Mouse (Mus musculus) CH12.LX (cell line): ENCODE data around the gene Lad1. TPM values are rescaled to one million over a fixed set of nuclear protein-coding genes. Genes with fewer than 3 reads are reported as not detected.

Experiments
- DNase-seq: peaks from one replicate; pipeline ENCODE4 v3.0.0-alpha.2; 2013; ENCODE audit errors: extremely low read depth
- H3K27ac ChIP-seq: 2 replicates; pipeline ENCODE4 v1.5.1; 2012; ENCODE audit warnings: low read depth, mild to moderate bottlenecking, control low read depth, moderate library complexity; ENCODE audit not compliant: insufficient read depth
- H3K27me3 ChIP-seq: replicated peaks from 2 replicates; pipeline ENCODE3; 2012; ENCODE audit warnings: inconsistent platforms
- H3K36me3 ChIP-seq, 2 experiments: replicated peaks in 1 of 2; 2 replicates each; pipeline versions ENCODE3 to v1.6.1; 2012; ENCODE audit warnings: inconsistent platforms in 1 of 2, low read length in 1 of 2, mild to moderate bottlenecking in 1 of 2, mixed read lengths in 1 of 2, moderate library complexity in 1 of 2; ENCODE audit not compliant: control insufficient read depth in 1 of 2, insufficient read depth in 1 of 2
- H3K4me1 ChIP-seq, 2 experiments: 2 replicates each; pipeline ENCODE4 v1.6.1; 2012; ENCODE audit warnings: inconsistent platforms in 1 of 2, moderate library complexity in 1 of 2; ENCODE audit not compliant: insufficient read depth in 2 of 2, control insufficient read depth in 1 of 2
- H3K4me2 ChIP-seq: 2 replicates; pipeline ENCODE4 v1.6.1; 2012; ENCODE audit warnings: low read depth, mild to moderate bottlenecking, control low read depth; ENCODE audit not compliant: poor library complexity, insufficient read depth, severe bottlenecking
- H3K4me3 ChIP-seq, 3 experiments: fragments of 150-350 bp in 1 of 3; sonication (generic) in 1 of 3; replicated peaks in 1 of 3; 2 replicates each; pipeline versions ENCODE3 to v1.5.1; 2011 to 2012; ENCODE audit warnings: low read depth in 2 of 3, low read length in 2 of 3, mild to moderate bottlenecking in 2 of 3, moderate library complexity in 2 of 3, control low read depth in 1 of 3, improper control_type of control experiment in 1 of 3, inconsistent platforms in 1 of 3, mixed read lengths in 1 of 3; ENCODE audit not compliant: poor library complexity in 1 of 3
- H3K79me2 ChIP-seq: replicated peaks from 2 replicates; pipeline ENCODE4 v1.6.1; 2012; ENCODE audit warnings: mild to moderate bottlenecking, moderate library complexity; ENCODE audit not compliant: control insufficient read depth, poor library complexity, insufficient read depth, severe bottlenecking; ENCODE audit errors: extremely low read depth
- H3K9ac ChIP-seq: 2 replicates; pipeline ENCODE4 v1.6.1; 2012; ENCODE audit warnings: low read depth, mild to moderate bottlenecking, control low read depth, moderate library complexity; ENCODE audit not compliant: insufficient read depth
- H3K9me3 ChIP-seq: replicated peaks from 2 replicates; pipeline ENCODE3; 2012; ENCODE audit warnings: low read length, inconsistent platforms, mixed read lengths
- BHLHE40 ChIP-seq: IDR thresholded peaks from 2 replicates; pipeline ENCODE4 v1.6.1; 2011; ENCODE audit warnings: mild to moderate bottlenecking, low read depth, low read length, improper control_type of control experiment
- CHD2 ChIP-seq: IDR thresholded peaks from 2 replicates; pipeline ENCODE4 v1.6.1; 2011; ENCODE audit warnings: low read length, improper control_type of control experiment
- CTCF ChIP-seq, 2 experiments: IDR thresholded peaks in 1 of 2; conservative IDR thresholded peaks in 1 of 2; 2 replicates each; pipeline ENCODE4 v1.5.1; 2011 to 2012; ENCODE audit warnings: low read depth in 2 of 2, low read length in 2 of 2, improper control_type of control experiment in 1 of 2, inconsistent platforms in 1 of 2, mild to moderate bottlenecking in 1 of 2, moderate library complexity in 1 of 2
- JUND ChIP-seq: conservative IDR thresholded peaks from 2 replicates; pipeline ENCODE4 v1.6.1; 2011; ENCODE audit warnings: low read depth, low read length, improper control_type of control experiment
- MAZ ChIP-seq: IDR thresholded peaks from 2 replicates; pipeline ENCODE4 v1.6.1; 2012; ENCODE audit warnings: low read depth, mild to moderate bottlenecking, inconsistent platforms, low read length, improper control_type of control experiment, moderate library complexity
- NELFE ChIP-seq: IDR thresholded peaks from 2 replicates; pipeline ENCODE4 v1.6.1; 2011; ENCODE audit warnings: low read depth, low read length, improper control_type of control experiment
- NRF1 ChIP-seq: IDR thresholded peaks from 2 replicates; pipeline ENCODE4 v1.6.1; 2014; ENCODE audit warnings: low read depth, mild to moderate bottlenecking, inconsistent platforms, low read length, improper control_type of control experiment, moderate library complexity
- RAD21 ChIP-seq: IDR thresholded peaks from 2 replicates; pipeline ENCODE4 v1.6.1; 2011; ENCODE audit warnings: low read depth, mild to moderate bottlenecking, low read length, improper control_type of control experiment, moderate library complexity
- SMC3 ChIP-seq: IDR thresholded peaks from 2 replicates; pipeline ENCODE4 v1.6.1; 2011; ENCODE audit warnings: low read depth, low read length, improper control_type of control experiment
- TCF12 ChIP-seq: IDR thresholded peaks from 2 replicates; pipeline ENCODE4 v1.6.1; 2014; ENCODE audit warnings: low read depth, mild to moderate bottlenecking, inconsistent platforms, low read length, improper control_type of control experiment
- USF1 ChIP-seq: IDR thresholded peaks from 2 replicates; pipeline ENCODE4 v1.6.1; 2014; ENCODE audit warnings: low read depth, mild to moderate bottlenecking, inconsistent platforms, low read length, improper control_type of control experiment
- dilution Hi-C: fragments of 300-500 bp; cut with MboI; formaldehyde crosslinking; loops from 2 replicates; pipeline ENCODE4 v1.14.3; 2020; ENCODE audit warnings: low sequenced_read_pairs; ENCODE audit not compliant: extremely low pct_unique_long_range_greater_than_20kb, extremely low pct_ligation_motif_present
- in situ Hi-C: fragments of 300-500 bp; cut with MboI; formaldehyde crosslinking; loops from 3 replicates; pipeline ENCODE4 v1.14.3; 2019; ENCODE audit warnings: low sequenced_read_pairs, low pct_ligation_motif_present, low pct_unique_long_range_greater_than_20kb, mixed read lengths
- polyA plus RNA-seq: library from polyadenylated mRNA; unstranded; fragments of >175 nt; gene quantifications from 2 replicates; pipeline ENCODE4 v1.2.1, GENCODE M21; 2012; ENCODE audit warnings: low read depth; ENCODE audit not compliant: insufficient read length
- total RNA-seq, 2 experiments: library from RNA; depleted of rRNA; stranded (reverse); fragments of 300-350 nt in 1 of 2; fragments of >200 nt in 1 of 2; gene quantifications; 2 replicates each; pipeline ENCODE4 v1.2.3; 2012 to 2014

Gene Lad1
- total and polyA plus RNA-seq, 3 experiments, result 0.17 TPM; not detected in 2

DNA sequence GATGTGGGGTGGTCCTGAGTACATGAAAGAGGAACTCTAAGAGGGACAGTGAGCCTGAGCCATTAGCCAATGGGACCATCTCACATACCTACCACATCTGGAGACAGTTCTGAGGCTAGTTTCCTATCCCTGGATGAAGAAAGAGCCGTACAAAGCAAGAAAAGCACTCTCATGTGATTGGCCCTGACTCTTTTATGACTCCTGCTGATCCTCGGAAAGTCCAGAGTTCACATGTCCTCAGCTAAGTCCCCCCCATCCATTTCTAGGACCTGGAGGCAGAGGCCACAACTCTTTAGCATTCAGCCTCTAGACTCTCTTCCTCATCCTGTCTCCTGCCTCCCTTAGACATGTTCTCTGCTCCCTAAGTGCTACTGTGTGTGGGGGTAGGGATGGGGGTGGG, 58.9 kb downstream of the Lad1 start:
- peaks cover 88% of the 10 kb centered on the region for H3K27me3 ChIP-seq
- DNase-seq, result no peak
- TF ChIP-seq MAZ (no peak), BHLHE40 (no peak), NRF1 (no peak), JUND (no peak), RAD21 (no peak), USF1 (no peak), CTCF (conservative IDR thresholded peaks at IDR 0.05 in 1 of 2, IDR thresholded peaks at IDR 0.05 in 1 of 2; ENCODE audit: low read depth in 2 of 2, low read length in 2 of 2) (no peak)
- no peaks in the 10 kb centered on the region for H3K9me3 ChIP-seq
- in situ Hi-C loops (no loop called here), dilution Hi-C loops (no loop called here)
- no peak overlapping the region for H3K4me2 ChIP-seq
- H3K27ac ChIP-seq, result no peak overlapping the region
- no peak overlapping the region for H3K9ac ChIP-seq
- 0 out of 4 replicates have a peak, but pooled peaks cover 0 to 4% of the 10 kb centered on the region in 2 experiments for H3K4me1 ChIP-seq
- H3K79me2 ChIP-seq, result no peaks in the 10 kb centered on the region
- H3K36me3 ChIP-seq, result no peaks in the 10 kb centered on the region
- no peak overlapping the region for H3K4me3 ChIP-seq

DNA sequence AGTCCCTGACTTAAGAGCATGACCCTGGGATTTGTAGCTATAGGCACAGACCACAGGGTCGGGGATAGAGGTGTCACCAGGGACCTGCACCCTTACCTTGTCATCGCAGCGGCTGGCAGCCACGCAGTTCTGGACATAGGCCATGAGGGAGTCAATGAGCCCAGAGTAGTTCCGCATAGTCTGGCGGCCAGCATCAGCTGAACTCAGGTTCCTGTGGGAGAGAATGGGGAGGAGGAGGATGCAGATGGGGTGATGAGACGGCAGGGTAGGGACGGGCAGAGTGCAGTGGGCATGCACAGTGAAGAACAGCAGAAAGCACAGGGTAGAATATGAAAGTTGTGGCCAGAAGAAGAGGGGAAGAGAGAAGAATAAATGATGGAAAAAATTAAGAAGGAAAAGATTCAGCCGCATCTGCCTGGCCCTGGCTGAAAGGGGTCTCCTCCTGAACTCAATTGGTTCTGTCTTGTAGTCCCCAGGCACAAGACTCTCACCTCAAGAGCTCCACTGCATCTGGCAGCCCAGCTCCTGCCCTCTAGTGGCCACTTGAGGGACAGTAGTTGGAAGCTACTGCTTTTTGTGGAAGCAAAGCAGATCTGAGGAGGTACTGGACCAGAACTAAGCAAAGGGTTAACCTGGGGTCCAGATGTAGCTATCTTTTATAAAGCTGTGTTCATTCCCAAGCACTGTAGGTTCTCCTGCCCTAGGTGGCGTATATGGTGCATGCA, 64.1 kb downstream of the Lad1 start:
- H3K4me3 ChIP-seq, result no peak overlapping the region
- peak; percentile 31; the same call in 1 of the 2 replicates for TF ChIP-seq NELFE
- peak; percentile 82 for TF ChIP-seq SMC3
- TF ChIP-seq TCF12, result 0 out of 2 replicates have a peak, but pooled peaks have one; percentile 12
- TF ChIP-seq RAD21, result peak; percentile 47
- TF ChIP-seq CHD2, result no peak
- TF ChIP-seq CTCF (conservative IDR thresholded peaks at IDR 0.05 in 1 of 2, IDR thresholded peaks at IDR 0.05 in 1 of 2; ENCODE audit: low read depth in 2 of 2, low read length in 2 of 2), result peak; percentile 87 to 93
- TF ChIP-seq JUND, result no peak
- peaks cover 80% of the 10 kb centered on the region for H3K27me3 ChIP-seq
- H3K4me2 ChIP-seq, result no peak overlapping the region
- H3K9me3 ChIP-seq, result no peaks in the 10 kb centered on the region
- no peaks in the 10 kb centered on the region for H3K4me1 ChIP-seq
- no peak overlapping the region for H3K9ac ChIP-seq
- no peaks in the 10 kb centered on the region for H3K36me3 ChIP-seq
- no peaks in the 10 kb centered on the region for H3K79me2 ChIP-seq
- DNase-seq, result peak; percentile 60
- dilution Hi-C loops (no loop called here), in situ Hi-C loops (no loop called here)
- H3K27ac ChIP-seq, result no peak overlapping the region

Other genes with a start within 250 kb of the Lad1 start
- 0.21 and 0.38 TPM in 2 replicates for gene Nav1, start 211.3 kb upstream of the Lad1 start, total RNA-seq (2012; rRNA removed)
- gene Nav1, start 211.3 kb upstream of the Lad1 start, total RNA-seq (2014; rRNA removed), result 0.03 TPM in 1 of 2 replicates, not detected in the other
- 0.12 and 0.56 TPM in 2 replicates for gene Nav1, start 211.3 kb upstream of the Lad1 start, polyA plus RNA-seq
- 50.7 and 54.3 TPM in 2 replicates for gene Csrp1, start 98.5 kb upstream of the Lad1 start, total RNA-seq (2012; rRNA removed)
- gene Csrp1, start 98.5 kb upstream of the Lad1 start, total RNA-seq (2014; rRNA removed), result 44.7 and 49.4 TPM in 2 replicates
- gene Csrp1, start 98.5 kb upstream of the Lad1 start, polyA plus RNA-seq, result 45.9 and 52.5 TPM in 2 replicates
- 76.8 and 98.1 TPM in 2 replicates for gene Phlda3, start 52.5 kb upstream of the Lad1 start, total RNA-seq (2012; rRNA removed)
- gene Phlda3, start 52.5 kb upstream of the Lad1 start, total RNA-seq (2014; rRNA removed), result 45.6 and 49.5 TPM in 2 replicates
- gene Phlda3, start 52.5 kb upstream of the Lad1 start, polyA plus RNA-seq, result 34.9 and 37.5 TPM in 2 replicates
- 1.5 and 1.6 TPM in 2 replicates for gene Tnni1, start 39.2 kb upstream of the Lad1 start, total RNA-seq (2012; rRNA removed)
- 5.5 and 6.9 TPM in 2 replicates for gene Tnni1, start 39.2 kb upstream of the Lad1 start, total RNA-seq (2014; rRNA removed)
- gene Tnni1, start 39.2 kb upstream of the Lad1 start, polyA plus RNA-seq, result 3.5 and 4.2 TPM in 2 replicates
- 5.5 and 8.6 TPM in 2 replicates for gene Tnnt2, start 17.8 kb downstream of the Lad1 start, total RNA-seq (2012; rRNA removed)
- 3.6 and 5.0 TPM in 2 replicates for gene Tnnt2, start 17.8 kb downstream of the Lad1 start, total RNA-seq (2014; rRNA removed)
- gene Tnnt2, start 17.8 kb downstream of the Lad1 start, polyA plus RNA-seq, result 31.1 and 32.5 TPM in 2 replicates
- not detected in 2 replicates for gene Pkp1, start 100.6 kb downstream of the Lad1 start, total RNA-seq (2012; rRNA removed)
- not detected in 2 replicates for gene Pkp1, start 100.6 kb downstream of the Lad1 start, total RNA-seq (2014; rRNA removed)
- gene Pkp1, start 100.6 kb downstream of the Lad1 start, polyA plus RNA-seq, result not detected in 2 replicates
- not detected in 2 replicates for gene Igfn1, start 187.7 kb downstream of the Lad1 start, total RNA-seq (2012; rRNA removed)
- not detected in 2 replicates for gene Igfn1, start 187.7 kb downstream of the Lad1 start, total RNA-seq (2014; rRNA removed)
- gene Igfn1, start 187.7 kb downstream of the Lad1 start, polyA plus RNA-seq, result 0.04 TPM in 1 of 2 replicates, not detected in the other
- 19.1 and 22.2 TPM in 2 replicates for gene Tmem9, start 189.6 kb downstream of the Lad1 start, total RNA-seq (2012; rRNA removed)
- gene Tmem9, start 189.6 kb downstream of the Lad1 start, total RNA-seq (2014; rRNA removed), result 28.2 and 30.1 TPM in 2 replicates
- 23.9 and 28.6 TPM in 2 replicates for gene Tmem9, start 189.6 kb downstream of the Lad1 start, polyA plus RNA-seq
- not detected in 2 replicates for gene Ascl5, start 232.2 kb downstream of the Lad1 start, total RNA-seq (2012; rRNA removed)
- gene Ascl5, start 232.2 kb downstream of the Lad1 start, total RNA-seq (2014; rRNA removed), result not detected in 2 replicates
- gene Ascl5, start 232.2 kb downstream of the Lad1 start, polyA plus RNA-seq, result not detected in 2 replicates
- gene Cacna1s, start 234.2 kb downstream of the Lad1 start, total RNA-seq (2012; rRNA removed), result 54.0 and 61.7 TPM in 2 replicates
- gene Cacna1s, start 234.2 kb downstream of the Lad1 start, total RNA-seq (2014; rRNA removed), result 84.1 and 90.0 TPM in 2 replicates
- gene Cacna1s, start 234.2 kb downstream of the Lad1 start, polyA plus RNA-seq, result 33.9 and 42.5 TPM in 2 replicates